Mouse (Mus musculus): ENCODE data around the gene 9430097D07Rik. TPM values are rescaled to one million over a fixed set of nuclear protein-coding genes. Genes with fewer than 3 reads are reported as not detected.

9430097D07Rik gene
- polyA plus RNA-seq, 1 experiment from 2014 or later, result not detected

- Histone ChIP-seq H3K27me3 (ENCODE audit: insufficient read depth, low read length) (no peaks in the 10 kb centered on the region), H3K4me2 (ENCODE audit: low read depth, low read length) (no peak overlapping the region), H3K36me3 (replicated peaks; ENCODE audit: insufficient read depth, low read length) (no peaks in the 10 kb centered on the region), H3K9me3 (ENCODE audit: low read length) (no peaks in the 10 kb centered on the region), H3K4me3 (ENCODE audit: low read depth, low read length) (no peak overlapping the region), H3K9ac (replicated peaks) (no peak overlapping the region), H3K4me1 (ENCODE audit: insufficient read depth) (peaks cover 17% of the 10 kb centered on the region), H3K27ac (ENCODE audit: low read depth) (no peak overlapping the region)
- no peak for ATAC-seq
- TF ChIP-seq EP300 (IDR thresholded peaks at IDR 0.05; ENCODE audit: low read depth) (no peak), CTCF (IDR thresholded peaks at IDR 0.05; ENCODE audit: low read depth) (no peak)
- 79% methylated on average over 10 of the region's 10 CpGs for WGBS (ENCODE audit: insufficient replicate concordance)
- DNase-seq, result no peak
These were observed 14.7 kb upstream of the 9430097D07Rik start for GRCm38 (mm10) chr2:32590224-32590623.

GRCm38 (mm10) chr2:32589213-32589795 lies 13.8 kb upstream of the 9430097D07Rik start:
- Histone ChIP-seq H3K4me1 (ENCODE audit: insufficient read depth) (peaks cover 17% of the 10 kb centered on the region), H3K27me3 (ENCODE audit: insufficient read depth, low read length) (no peaks in the 10 kb centered on the region), H3K4me3 (ENCODE audit: low read depth, low read length) (no peak overlapping the region), H3K4me2 (ENCODE audit: low read depth, low read length) (no peak overlapping the region), H3K9ac (replicated peaks) (no peak overlapping the region), H3K27ac (ENCODE audit: low read depth) (no peak overlapping the region), H3K36me3 (replicated peaks; ENCODE audit: insufficient read depth, low read length) (no peaks in the 10 kb centered on the region), H3K9me3 (ENCODE audit: low read length) (no peaks in the 10 kb centered on the region)
- DNase-seq (no peak), ATAC-seq (no peak)
- WGBS (ENCODE audit: insufficient replicate concordance), result 74% methylated on average over 11 of the region's 11 CpGs
- TF ChIP-seq EP300 (IDR thresholded peaks at IDR 0.05; ENCODE audit: low read depth) (no peak), CTCF (IDR thresholded peaks at IDR 0.05; ENCODE audit: low read depth) (no peak)

- Histone ChIP-seq H3K27ac (ENCODE audit: low read depth) (peak overlapping the region; percentile 56), H3K36me3 (replicated peaks; ENCODE audit: insufficient read depth, low read length) (no peaks in the 10 kb centered on the region), H3K9me3 (ENCODE audit: low read length) (no peaks in the 10 kb centered on the region), H3K27me3 (ENCODE audit: insufficient read depth, low read length) (0 out of 2 replicates have a peak, but pooled peaks cover 4% of the 10 kb centered on the region), H3K9ac (replicated peaks) (peak overlapping the region; percentile 68), H3K4me2 (ENCODE audit: low read depth, low read length) (peak overlapping the region; percentile 92), H3K4me1 (ENCODE audit: insufficient read depth) (peaks cover 23% of the 10 kb centered on the region), H3K4me3 (ENCODE audit: low read depth, low read length) (peak overlapping the region; percentile 63)
- no peak for TF ChIP-seq CTCF (IDR thresholded peaks at IDR 0.05; ENCODE audit: low read depth)
- TF ChIP-seq EP300 (IDR thresholded peaks at IDR 0.05; ENCODE audit: low read depth), result no peak
- 12% methylated on average over 9 of the region's 9 CpGs for WGBS (ENCODE audit: insufficient replicate concordance)
- ATAC-seq, result peak; percentile 17; the same call in 1 of the 2 replicates
- peak; percentile 46 for DNase-seq
These were observed 12.3 kb upstream of the 9430097D07Rik start for GRCm38 (mm10) chr2:32587731-32588321.

GRCm38 (mm10) chr2:32586871-32587351 lies 11.4 kb upstream of the 9430097D07Rik start, which contains the start of gene St6galnac4:
Gene St6galnac4, plus strand, starts transcription at chr2:32587095.
- peak within 1 kb of the TSS; percentile 56 for H3K27ac ChIP-seq (ENCODE audit: low read depth)
- H3K27me3 ChIP-seq (ENCODE audit: insufficient read depth, low read length), result 0 out of 2 replicates have a peak, but pooled peaks cover 5% of the 10 kb centered on the region
- TF ChIP-seq CTCF (IDR thresholded peaks at IDR 0.05; ENCODE audit: low read depth), result peak; percentile 63
- TF ChIP-seq EP300 (IDR thresholded peaks at IDR 0.05; ENCODE audit: low read depth), result no peak
- peak within 1 kb of the TSS; percentile 92 for H3K4me2 ChIP-seq (ENCODE audit: low read depth, low read length)
- peaks cover 23% of the 10 kb centered on the region for H3K4me1 ChIP-seq (ENCODE audit: insufficient read depth)
- WGBS (ENCODE audit: insufficient replicate concordance), result 1% methylated on average over 38 of the region's 38 CpGs
- H3K4me3 ChIP-seq (ENCODE audit: low read depth, low read length), result peak within 1 kb of the TSS; percentile 63
- no peaks in the 10 kb centered on the region for H3K9me3 ChIP-seq (ENCODE audit: low read length)
- ATAC-seq (peak; percentile 83), DNase-seq (peak; percentile 92)
- no peaks in the 10 kb centered on the region for H3K36me3 ChIP-seq (replicated peaks; ENCODE audit: insufficient read depth, low read length)
- peak within 1 kb of the TSS; percentile 68 for H3K9ac ChIP-seq (replicated peaks)

- Histone ChIP-seq H3K4me3 (ENCODE audit: low read depth, low read length) (no peak overlapping the region), H3K4me2 (ENCODE audit: low read depth, low read length) (no peak overlapping the region), H3K9me3 (ENCODE audit: low read length) (no peaks in the 10 kb centered on the region), H3K9ac (replicated peaks) (no peak overlapping the region), H3K4me1 (ENCODE audit: insufficient read depth) (peaks cover 25% of the 10 kb centered on the region), H3K27ac (ENCODE audit: low read depth) (no peak overlapping the region), H3K27me3 (ENCODE audit: insufficient read depth, low read length) (0 out of 2 replicates have a peak, but pooled peaks cover 5% of the 10 kb centered on the region), H3K36me3 (replicated peaks; ENCODE audit: insufficient read depth, low read length) (no peaks in the 10 kb centered on the region)
- no peak for ATAC-seq
- TF ChIP-seq CTCF (IDR thresholded peaks at IDR 0.05; ENCODE audit: low read depth) (no peak), EP300 (IDR thresholded peaks at IDR 0.05; ENCODE audit: low read depth) (no peak)
- DNase-seq, result no peak
- WGBS (ENCODE audit: insufficient replicate concordance), result 85% methylated on average over 7 of the region's 7 CpGs
These were observed 9.7 kb upstream of the 9430097D07Rik start for GRCm38 (mm10) chr2:32585149-32585714.

Data from liver, postnatal 0 days (tissue).